Mouse (Mus musculus) midbrain, embryonic 15.5 days (tissue): Measurements from ENCODE around the gene Wipi1. TPM values are rescaled to one million over a fixed set of nuclear protein-coding genes. Genes with fewer than 3 reads are reported as not detected.

Experiments
- ATAC-seq: fragments of 200-750 bp; cut with Nextera tagmentation; replicated peaks from 2 replicates; pipeline ENCODE4 v1.8.0; 2017; ENCODE audit warnings: moderate TSS enrichment
- H3K27ac ChIP-seq: fragments of 300-500 bp; sonication (generic); 2 replicates; pipeline ENCODE4 v1.5.1; 2015; ENCODE audit warnings: mild to moderate bottlenecking, inconsistent platforms
- H3K27me3 ChIP-seq: fragments of 300-500 bp; sonication (generic); replicated peaks from 2 replicates; pipeline ENCODE4 v1.6.1; 2015; ENCODE audit warnings: inconsistent platforms
- H3K36me3 ChIP-seq: fragments of 300-500 bp; sonication (generic); replicated peaks from 2 replicates; pipeline ENCODE4 v1.6.1; 2015; ENCODE audit warnings: inconsistent platforms
- H3K4me1 ChIP-seq: fragments of 300-500 bp; sonication (generic); 2 replicates; pipeline ENCODE4 v1.6.1; 2015; ENCODE audit warnings: inconsistent platforms
- H3K4me2 ChIP-seq: fragments of 300-500 bp; sonication (generic); 2 replicates; pipeline ENCODE4 v1.6.1; 2015; ENCODE audit warnings: inconsistent platforms, mild to moderate bottlenecking, moderate library complexity
- H3K4me3 ChIP-seq: fragments of 300-500 bp; sonication (generic); 2 replicates; pipeline ENCODE4 v1.5.1; 2015; ENCODE audit warnings: mild to moderate bottlenecking, inconsistent platforms
- H3K9ac ChIP-seq: fragments of 300-500 bp; sonication (generic); 2 replicates; pipeline ENCODE4 v1.6.1; 2015; ENCODE audit warnings: mild to moderate bottlenecking, inconsistent platforms
- H3K9me3 ChIP-seq: fragments of 300-500 bp; sonication (generic); 2 replicates; pipeline ENCODE4 v1.6.1; 2016; ENCODE audit warnings: inconsistent platforms
- WGBS: fragments of 180-500 bp; shearing (Covaris S2); methylation state at CpG from one replicate; pipeline ENCODE4 v1.1.7; 2015; ENCODE audit warnings: mixed read lengths; 5-methylcytosine and 5-hydroxymethylcytosine counted together
- polyA plus RNA-seq: library from polyadenylated mRNA; unstranded; fragments of >200 nt; fragmentation: Nextera tagmentation; extraction: Ambion mirVana; gene quantifications from 2 replicates; pipeline ENCODE4 v1.2.1, GENCODE M21; 2015

Gene Wipi1
- polyA plus RNA-seq, 1 experiment from 2014 or later = 15.2 TPM

DNA sequence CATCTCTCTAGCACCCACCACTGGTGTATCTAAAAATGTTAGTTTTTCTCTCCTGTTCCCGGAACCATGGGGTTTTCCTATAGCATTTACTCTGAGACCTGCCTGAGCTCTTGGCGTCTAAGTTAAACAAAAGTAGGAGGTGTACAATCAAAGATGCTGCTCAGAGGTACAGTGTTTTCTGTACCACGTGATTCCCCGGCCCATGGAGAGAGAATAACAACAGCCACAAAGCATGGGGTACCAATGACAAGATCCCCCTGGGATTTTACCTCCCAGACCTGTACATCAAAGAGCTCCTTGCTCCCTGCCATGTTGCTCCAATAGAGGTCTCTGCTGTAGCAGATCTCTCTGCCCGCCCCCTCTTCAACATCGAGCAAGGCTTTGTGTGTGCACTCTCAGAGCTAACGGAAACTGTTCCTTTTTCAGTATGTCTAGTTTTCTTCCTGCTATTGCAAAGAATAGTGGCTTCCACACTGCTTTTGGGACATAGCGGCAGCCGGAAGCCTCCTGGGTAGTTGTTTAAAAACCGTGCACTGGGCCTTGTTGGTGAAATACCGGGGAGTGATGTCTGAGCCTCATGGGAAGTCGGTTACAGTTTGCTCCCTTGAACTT lies 42.7 kb downstream of the Wipi1 start:
- H3K9ac ChIP-seq = no peak overlapping the region
- H3K4me1 ChIP-seq = no peaks in the 10 kb centered on the region

DNA sequence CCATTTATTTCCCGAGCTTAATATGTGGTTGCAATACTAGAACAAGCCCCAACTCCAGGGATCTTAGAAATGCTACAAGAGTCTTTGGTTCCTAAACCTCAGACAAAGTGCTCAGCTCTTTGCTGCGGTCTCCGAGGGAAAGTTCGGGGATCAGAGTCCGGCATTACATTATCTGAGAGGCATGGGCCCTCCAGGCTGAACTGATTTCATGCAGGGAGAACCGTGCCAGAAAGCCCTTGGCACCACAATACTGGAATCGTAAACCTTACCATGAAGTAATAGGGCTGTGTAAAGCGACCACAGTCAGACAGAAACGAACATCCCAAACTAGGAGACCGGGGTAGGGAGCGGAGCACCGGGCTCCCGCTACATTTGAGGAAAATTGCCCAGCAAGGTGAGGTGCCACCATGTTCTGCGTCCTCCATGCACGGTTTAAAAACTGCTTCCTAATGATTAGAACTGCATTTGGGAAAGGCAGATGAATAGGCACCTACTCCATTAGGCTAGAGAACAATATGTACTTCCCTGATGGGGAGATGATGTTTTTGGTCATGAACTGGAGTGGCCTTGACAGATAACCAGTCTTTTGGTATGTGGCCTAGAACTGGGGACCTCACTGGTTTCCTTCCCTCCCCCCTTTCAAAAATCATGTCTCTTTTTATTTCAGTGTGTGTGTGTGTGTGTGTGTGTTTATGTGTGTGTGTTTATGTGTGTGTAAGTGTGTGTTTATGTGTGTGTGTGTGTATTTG lies 47.1 kb downstream of the Wipi1 start:
- Histone ChIP-seq H3K9me3 (no peaks in the 10 kb centered on the region), H3K4me3 (no peak overlapping the region), H3K36me3 (no peaks in the 10 kb centered on the region), H3K4me2 (no peak overlapping the region), H3K4me1 (no peaks in the 10 kb centered on the region), H3K27ac (no peak overlapping the region), H3K27me3 (no peaks in the 10 kb centered on the region), H3K9ac (no peak overlapping the region)
- no peak for ATAC-seq
- WGBS = 81% methylated on average over 15 of the region's 15 CpGs

More for the DNA sequence above, 42.7 kb downstream of the Wipi1 start:
- Histone ChIP-seq H3K4me2 (no peak overlapping the region), H3K4me3 (no peak overlapping the region), H3K9me3 (no peaks in the 10 kb centered on the region), H3K27me3 (no peaks in the 10 kb centered on the region), H3K27ac (no peak overlapping the region), H3K36me3 (no peaks in the 10 kb centered on the region)
- ATAC-seq = no peak
- WGBS = 52% methylated on average over 12 of the region's 12 CpGs

DNA sequence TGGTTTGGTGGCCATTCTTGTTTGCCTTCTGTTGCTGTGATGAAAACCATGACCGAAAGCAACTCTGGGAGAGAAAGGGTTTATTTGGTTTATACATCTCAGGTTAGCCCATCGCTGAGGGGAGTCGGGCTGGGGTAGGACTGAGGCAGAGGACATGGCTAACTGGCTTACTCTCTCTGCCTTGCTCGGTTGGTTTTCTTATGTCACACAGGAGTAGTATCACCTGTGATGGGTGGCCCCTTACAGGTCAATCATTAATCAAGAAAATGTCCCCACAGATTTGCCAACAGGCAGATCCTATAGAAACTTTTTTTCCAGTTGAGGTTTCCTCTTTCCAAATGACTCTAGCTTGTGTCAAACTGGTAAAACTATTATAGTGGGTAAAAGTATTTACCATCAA lies 48.1 kb downstream of the Wipi1 start:
- Histone ChIP-seq H3K9me3 (no peaks in the 10 kb centered on the region), H3K9ac (no peak overlapping the region), H3K4me2 (no peak overlapping the region), H3K36me3 (no peaks in the 10 kb centered on the region), H3K4me1 (no peaks in the 10 kb centered on the region), H3K27me3 (no peaks in the 10 kb centered on the region), H3K4me3 (no peak overlapping the region), H3K27ac (no peak overlapping the region)
- 88% methylated on average over 4 of the region's 4 CpGs for WGBS
- ATAC-seq = no peak

DNA sequence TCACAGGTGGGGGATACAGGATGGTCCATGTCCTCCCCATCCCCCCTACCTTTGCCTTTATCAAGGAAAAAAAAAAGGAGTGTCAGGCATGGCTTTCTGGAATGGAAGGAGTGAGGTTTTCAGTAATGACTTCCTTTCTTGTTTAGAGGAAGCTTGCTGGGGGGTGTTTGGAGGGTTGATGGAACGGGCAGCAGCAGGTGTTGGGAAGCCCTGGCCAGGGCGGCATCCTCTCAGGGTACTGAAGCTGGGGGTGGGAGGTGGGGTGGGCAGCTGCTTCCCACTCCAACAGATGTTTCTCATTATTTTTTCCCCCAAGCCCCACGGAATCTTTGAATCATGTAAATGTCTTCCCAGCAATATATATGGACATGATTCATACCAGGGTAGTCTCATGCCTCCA lies 50.3 kb downstream of the Wipi1 start:
- H3K9me3 ChIP-seq = no peaks in the 10 kb centered on the region
- H3K4me2 ChIP-seq = no peak overlapping the region
- no peaks in the 10 kb centered on the region for H3K27me3 ChIP-seq
- H3K4me3 ChIP-seq = no peak overlapping the region
- H3K4me1 ChIP-seq = no peaks in the 10 kb centered on the region
- ATAC-seq = no peak
- WGBS = 79% methylated on average over 3 of the region's 3 CpGs
- H3K27ac ChIP-seq = no peak overlapping the region
- H3K36me3 ChIP-seq = no peaks in the 10 kb centered on the region
- H3K9ac ChIP-seq = no peak overlapping the region

DNA sequence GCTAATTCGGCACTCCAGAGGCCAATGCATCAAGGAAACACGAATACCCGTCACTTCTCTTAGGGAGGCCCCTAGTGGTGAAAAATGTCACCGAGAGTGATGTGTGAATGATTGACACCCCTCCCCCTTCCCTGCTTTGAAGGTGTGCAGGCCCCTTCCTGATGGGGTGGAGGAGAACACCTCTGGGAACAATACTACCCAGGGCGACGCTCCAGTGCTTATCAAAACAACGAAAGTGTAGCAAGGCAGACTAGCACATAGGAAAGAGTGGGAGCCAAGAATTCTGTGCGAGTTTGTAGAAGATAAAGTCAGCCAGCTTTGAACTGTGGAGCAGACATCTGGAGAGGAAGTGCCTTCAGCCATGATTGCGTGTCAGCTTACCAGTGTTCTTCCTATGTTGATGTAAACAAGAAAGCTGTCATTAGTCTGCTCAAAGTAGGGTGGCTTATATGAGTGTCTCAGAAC lies 50.9 kb downstream of the Wipi1 start:
- no peak overlapping the region for H3K4me2 ChIP-seq
- H3K4me1 ChIP-seq = no peaks in the 10 kb centered on the region
- H3K27ac ChIP-seq = no peak overlapping the region
- no peak overlapping the region for H3K9ac ChIP-seq
- ATAC-seq = no peak
- H3K36me3 ChIP-seq = no peaks in the 10 kb centered on the region
- no peak overlapping the region for H3K4me3 ChIP-seq
- H3K27me3 ChIP-seq = no peaks in the 10 kb centered on the region
- 38% methylated on average over 9 of the region's 9 CpGs for WGBS
- H3K9me3 ChIP-seq = no peaks in the 10 kb centered on the region

DNA sequence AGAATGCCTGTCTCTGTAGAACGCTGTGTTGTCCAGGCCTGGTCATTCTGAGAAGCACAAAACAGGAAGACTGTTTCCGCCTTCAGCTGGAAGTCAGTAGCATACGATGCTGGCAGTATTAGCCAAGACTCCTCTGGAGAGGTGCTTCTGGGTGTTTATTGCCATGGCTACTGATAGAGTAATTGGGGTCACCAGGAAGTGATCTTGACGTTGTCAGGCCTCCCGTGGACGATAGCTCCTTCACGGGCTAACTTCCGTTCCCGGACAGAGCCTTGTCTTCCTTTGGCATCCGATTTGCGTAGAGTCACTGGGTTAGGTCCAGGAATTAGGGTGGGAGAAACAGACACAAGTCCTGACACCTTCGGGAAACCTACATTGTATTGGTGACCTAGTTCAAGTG lies 52.5 kb downstream of the Wipi1 start:
- no peak overlapping the region for H3K27ac ChIP-seq
- no peaks in the 10 kb centered on the region for H3K9me3 ChIP-seq
- no peak overlapping the region for H3K4me3 ChIP-seq
- no peaks in the 10 kb centered on the region for H3K4me1 ChIP-seq
- no peak for ATAC-seq
- H3K27me3 ChIP-seq = no peaks in the 10 kb centered on the region
- no peaks in the 10 kb centered on the region for H3K36me3 ChIP-seq
- WGBS = 87% methylated on average over 12 of the region's 12 CpGs
- no peak overlapping the region for H3K4me2 ChIP-seq
- no peak overlapping the region for H3K9ac ChIP-seq

DNA sequence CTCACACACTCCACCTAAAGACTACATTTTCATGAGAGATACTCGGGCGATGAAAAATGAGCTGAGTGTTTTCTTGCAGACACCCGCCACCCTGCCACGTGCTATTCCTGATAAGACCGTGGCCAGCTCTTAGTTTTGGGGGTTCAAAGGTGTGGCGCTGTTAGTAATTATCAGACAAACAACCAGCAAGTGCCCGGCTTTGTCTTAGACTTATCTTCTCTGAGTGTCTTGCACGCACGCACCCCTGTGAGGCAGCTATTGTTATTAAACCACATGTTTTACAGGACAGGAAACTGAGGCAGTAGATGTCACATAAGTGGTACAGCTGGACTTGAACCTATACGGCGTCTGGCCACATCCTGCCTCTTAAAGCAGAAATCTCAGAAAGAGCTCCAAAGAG lies 54.3 kb downstream of the Wipi1 start:
- no peak overlapping the region for H3K9ac ChIP-seq
- 88% methylated on average over 11 of the region's 11 CpGs for WGBS

DNA sequence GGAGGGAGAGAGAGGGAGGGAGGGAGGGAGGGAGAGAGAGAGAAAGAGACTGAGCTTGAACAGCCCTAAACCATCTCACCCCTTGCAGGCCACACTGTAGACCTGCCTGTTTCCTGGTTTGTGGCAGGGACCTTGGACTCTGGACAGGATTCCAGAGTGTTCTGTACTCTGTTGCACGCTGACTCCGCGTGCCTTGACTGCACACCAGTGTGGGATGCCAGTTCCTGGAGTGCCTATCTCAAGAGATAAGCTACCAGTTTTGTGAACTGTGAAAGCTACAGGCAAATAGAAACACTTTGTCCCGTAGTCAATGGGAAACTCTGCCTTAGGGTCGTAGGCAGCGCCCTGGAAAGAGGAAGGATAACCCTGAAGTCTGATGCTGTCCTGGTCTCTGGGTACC lies 55.6 kb downstream of the Wipi1 start:
- Histone ChIP-seq H3K4me1 (no peaks in the 10 kb centered on the region), H3K9me3 (no peaks in the 10 kb centered on the region), H3K4me2 (no peak overlapping the region), H3K27ac (no peak overlapping the region), H3K36me3 (no peaks in the 10 kb centered on the region), H3K9ac (no peak overlapping the region), H3K27me3 (no peaks in the 10 kb centered on the region), H3K4me3 (no peak overlapping the region)
- WGBS = 95% methylated on average over 6 of the region's 6 CpGs
- no peak for ATAC-seq

More for the DNA sequence above, 54.3 kb downstream of the Wipi1 start:
- H3K4me2 ChIP-seq = no peak overlapping the region
- no peaks in the 10 kb centered on the region for H3K4me1 ChIP-seq
- no peaks in the 10 kb centered on the region for H3K27me3 ChIP-seq
- no peak overlapping the region for H3K27ac ChIP-seq
- ATAC-seq = no peak
- no peaks in the 10 kb centered on the region for H3K36me3 ChIP-seq
- H3K9me3 ChIP-seq = no peaks in the 10 kb centered on the region
- H3K4me3 ChIP-seq = no peak overlapping the region

DNA sequence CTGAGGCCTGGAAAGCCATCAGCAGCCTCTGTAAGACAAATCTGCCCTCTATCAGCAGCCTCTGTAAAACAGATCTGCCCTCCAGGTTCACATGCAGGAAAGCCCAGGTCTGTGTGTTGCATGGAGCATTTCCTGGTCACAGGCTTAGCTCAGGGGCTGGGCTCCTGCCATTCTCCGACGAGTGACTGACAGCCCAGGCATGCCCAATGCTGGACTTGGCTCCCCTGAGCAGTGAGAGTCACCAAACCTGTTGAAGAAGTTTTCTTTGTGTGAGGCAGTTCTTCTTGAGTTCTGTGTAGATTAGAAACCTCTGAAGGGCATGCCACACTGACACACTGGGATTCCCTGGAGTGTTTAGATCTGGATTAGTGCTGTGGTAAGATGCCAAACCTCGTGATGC lies 57.3 kb downstream of the Wipi1 start:
- WGBS = 40% methylated on average over 3 of the region's 3 CpGs
- H3K36me3 ChIP-seq = no peaks in the 10 kb centered on the region
- H3K9me3 ChIP-seq = no peaks in the 10 kb centered on the region
- H3K4me1 ChIP-seq = no peaks in the 10 kb centered on the region
- ATAC-seq = no peak
- H3K9ac ChIP-seq = no peak overlapping the region
- H3K4me3 ChIP-seq = no peak overlapping the region
- no peak overlapping the region for H3K4me2 ChIP-seq
- H3K27ac ChIP-seq = no peak overlapping the region
- no peaks in the 10 kb centered on the region for H3K27me3 ChIP-seq

DNA sequence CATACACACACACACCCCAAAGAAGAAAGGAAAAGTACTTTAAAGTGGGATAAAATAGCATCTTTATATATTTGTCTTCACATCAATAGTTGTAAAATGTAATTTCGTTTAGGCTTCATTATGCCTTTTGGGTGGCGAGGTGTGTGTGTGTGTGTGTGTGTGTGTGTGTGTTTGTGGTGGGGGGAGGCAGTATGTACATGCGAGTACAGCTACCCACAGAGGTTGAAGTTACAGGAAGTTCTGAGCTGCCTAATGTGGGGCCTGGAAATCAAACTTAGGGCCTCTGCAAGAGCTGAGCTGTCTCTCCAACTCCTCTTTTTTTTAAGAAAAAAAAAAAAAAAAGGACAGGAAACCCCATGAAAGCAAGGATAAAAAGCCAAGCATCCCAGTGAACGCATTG lies 57.8 kb downstream of the Wipi1 start:
- Histone ChIP-seq H3K27me3 (no peaks in the 10 kb centered on the region), H3K9me3 (no peaks in the 10 kb centered on the region), H3K9ac (no peak overlapping the region), H3K36me3 (no peaks in the 10 kb centered on the region), H3K27ac (no peak overlapping the region), H3K4me2 (no peak overlapping the region), H3K4me1 (no peaks in the 10 kb centered on the region), H3K4me3 (no peak overlapping the region)
- 81% methylated on average over 4 of the region's 4 CpGs for WGBS
- ATAC-seq = no peak

DNA sequence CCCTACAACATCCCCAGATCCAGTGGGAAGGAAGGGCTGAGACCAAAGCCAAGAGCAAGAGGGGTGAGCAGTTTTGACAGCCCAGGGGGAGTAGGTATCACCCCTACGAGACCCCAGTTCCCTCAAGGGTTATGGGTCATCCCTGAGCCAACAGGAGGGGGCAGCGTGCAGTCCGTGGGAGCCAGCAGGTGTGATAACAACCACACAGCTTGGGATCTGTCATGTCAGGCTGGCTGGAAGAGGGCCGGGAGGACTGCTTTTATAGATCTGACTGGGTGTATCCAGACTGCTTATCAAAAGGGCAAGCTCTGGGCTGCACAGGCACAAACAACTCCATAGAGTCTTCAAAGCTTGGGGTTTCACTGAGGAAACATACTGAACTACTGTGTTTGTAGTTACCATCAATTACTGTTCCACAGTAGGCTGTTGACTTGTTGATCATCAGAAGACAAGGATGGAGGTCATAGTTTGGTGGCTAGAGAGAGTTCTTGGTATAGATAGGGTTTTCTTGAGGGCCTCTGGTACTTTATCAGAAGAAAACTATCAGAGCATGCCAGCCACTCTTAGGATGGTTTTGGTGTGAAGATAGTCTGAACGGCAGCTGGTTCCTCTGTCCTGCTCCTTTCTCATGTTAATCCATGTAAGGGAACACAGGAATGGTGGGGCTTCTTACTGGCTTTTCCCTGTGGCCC lies 62.0 kb downstream of the Wipi1 start:
- no peak for ATAC-seq
- no peak overlapping the region for H3K27ac ChIP-seq
- H3K36me3 ChIP-seq = no peaks in the 10 kb centered on the region
- no peak overlapping the region for H3K4me3 ChIP-seq
- WGBS = 76% methylated on average over 5 of the region's 5 CpGs
- no peak overlapping the region for H3K4me2 ChIP-seq
- no peaks in the 10 kb centered on the region for H3K27me3 ChIP-seq
- H3K9me3 ChIP-seq = no peaks in the 10 kb centered on the region
- no peak overlapping the region for H3K9ac ChIP-seq
- no peaks in the 10 kb centered on the region for H3K4me1 ChIP-seq

DNA sequence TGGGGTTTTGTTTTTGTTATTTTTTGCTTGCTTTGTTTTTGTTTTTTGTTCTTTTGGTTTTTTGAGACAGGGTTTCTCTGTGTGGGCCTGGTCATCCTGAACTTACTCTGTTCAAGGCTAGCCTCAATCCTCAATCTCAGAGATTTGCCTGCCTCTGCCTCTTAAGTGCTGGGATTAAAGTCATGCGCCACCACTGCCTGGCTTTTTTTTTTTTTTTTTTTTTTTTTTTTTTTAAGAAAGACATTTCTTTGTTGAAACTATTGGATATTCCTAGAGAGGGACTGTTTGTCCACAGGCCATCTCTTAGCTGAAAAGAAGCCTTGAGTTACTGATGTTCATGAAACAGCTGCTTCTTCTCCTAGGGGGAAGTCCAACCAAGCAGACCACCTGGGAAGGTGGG lies 64.1 kb downstream of the Wipi1 start:
- Histone ChIP-seq H3K27ac (no peak overlapping the region), H3K27me3 (no peaks in the 10 kb centered on the region), H3K9me3 (no peaks in the 10 kb centered on the region), H3K36me3 (no peaks in the 10 kb centered on the region), H3K4me3 (no peak overlapping the region), H3K4me2 (no peak overlapping the region), H3K4me1 (no peaks in the 10 kb centered on the region), H3K9ac (no peak overlapping the region)
- no peak for ATAC-seq
- WGBS = 100% methylated on average over 1 of the region's 1 CpGs
